Mouse (Mus musculus) CH12.LX (cell line): Measurements from ENCODE around the gene Arl4c. TPM values are rescaled to one million over a fixed set of nuclear protein-coding genes. Genes with fewer than 3 reads are reported as not detected.

ENCODE experiments used
- DNase-seq: peaks from one replicate; pipeline ENCODE4 v3.0.0-alpha.2; 2013; ENCODE audit errors: extremely low read depth
- H3K27ac ChIP-seq: 2 replicates; pipeline ENCODE4 v1.5.1; 2012; ENCODE audit warnings: low read depth, mild to moderate bottlenecking, control low read depth, moderate library complexity; ENCODE audit not compliant: insufficient read depth
- H3K27me3 ChIP-seq: replicated peaks from 2 replicates; pipeline ENCODE3; 2012; ENCODE audit warnings: inconsistent platforms
- H3K36me3 ChIP-seq, 2 experiments: replicated peaks in 1 of 2; 2 replicates each; pipeline versions ENCODE3 to v1.6.1; 2012; ENCODE audit warnings: inconsistent platforms in 1 of 2, low read length in 1 of 2, mild to moderate bottlenecking in 1 of 2, mixed read lengths in 1 of 2, moderate library complexity in 1 of 2; ENCODE audit not compliant: control insufficient read depth in 1 of 2, insufficient read depth in 1 of 2
- H3K4me1 ChIP-seq, 2 experiments: 2 replicates each; pipeline ENCODE4 v1.6.1; 2012; ENCODE audit warnings: inconsistent platforms in 1 of 2, moderate library complexity in 1 of 2; ENCODE audit not compliant: insufficient read depth in 2 of 2, control insufficient read depth in 1 of 2
- H3K4me2 ChIP-seq: 2 replicates; pipeline ENCODE4 v1.6.1; 2012; ENCODE audit warnings: low read depth, mild to moderate bottlenecking, control low read depth; ENCODE audit not compliant: poor library complexity, insufficient read depth, severe bottlenecking
- H3K4me3 ChIP-seq, 3 experiments: fragments of 150-350 bp in 1 of 3; sonication (generic) in 1 of 3; replicated peaks in 1 of 3; 2 replicates each; pipeline versions ENCODE3 to v1.5.1; 2011 to 2012; ENCODE audit warnings: low read depth in 2 of 3, low read length in 2 of 3, mild to moderate bottlenecking in 2 of 3, moderate library complexity in 2 of 3, control low read depth in 1 of 3, improper control_type of control experiment in 1 of 3, inconsistent platforms in 1 of 3, mixed read lengths in 1 of 3; ENCODE audit not compliant: poor library complexity in 1 of 3
- H3K79me2 ChIP-seq: replicated peaks from 2 replicates; pipeline ENCODE4 v1.6.1; 2012; ENCODE audit warnings: mild to moderate bottlenecking, moderate library complexity; ENCODE audit not compliant: control insufficient read depth, poor library complexity, insufficient read depth, severe bottlenecking; ENCODE audit errors: extremely low read depth
- H3K9ac ChIP-seq: 2 replicates; pipeline ENCODE4 v1.6.1; 2012; ENCODE audit warnings: low read depth, mild to moderate bottlenecking, control low read depth, moderate library complexity; ENCODE audit not compliant: insufficient read depth
- H3K9me3 ChIP-seq: replicated peaks from 2 replicates; pipeline ENCODE3; 2012; ENCODE audit warnings: low read length, inconsistent platforms, mixed read lengths
- BHLHE40 ChIP-seq: IDR thresholded peaks from 2 replicates; pipeline ENCODE4 v1.6.1; 2011; ENCODE audit warnings: mild to moderate bottlenecking, low read depth, low read length, improper control_type of control experiment
- CHD2 ChIP-seq: IDR thresholded peaks from 2 replicates; pipeline ENCODE4 v1.6.1; 2011; ENCODE audit warnings: low read length, improper control_type of control experiment
- CTCF ChIP-seq, 2 experiments: IDR thresholded peaks in 1 of 2; conservative IDR thresholded peaks in 1 of 2; 2 replicates each; pipeline ENCODE4 v1.5.1; 2011 to 2012; ENCODE audit warnings: low read depth in 2 of 2, low read length in 2 of 2, improper control_type of control experiment in 1 of 2, inconsistent platforms in 1 of 2, mild to moderate bottlenecking in 1 of 2, moderate library complexity in 1 of 2
- EP300 ChIP-seq: IDR thresholded peaks from 2 replicates; pipeline ENCODE4 v1.6.1; 2011; ENCODE audit warnings: low read length, improper control_type of control experiment
- ETS1 ChIP-seq: conservative IDR thresholded peaks from 2 replicates; pipeline ENCODE4 v1.6.1; 2012; ENCODE audit warnings: low read depth, mild to moderate bottlenecking, inconsistent platforms, low read length, improper control_type of control experiment, moderate library complexity
- GABPA ChIP-seq: IDR thresholded peaks from 2 replicates; pipeline ENCODE4 v1.6.1; 2012; ENCODE audit warnings: low read depth, low read length, improper control_type of control experiment, inconsistent platforms; ENCODE audit not compliant: insufficient replicate concordance
- JUND ChIP-seq: conservative IDR thresholded peaks from 2 replicates; pipeline ENCODE4 v1.6.1; 2011; ENCODE audit warnings: low read depth, low read length, improper control_type of control experiment
- KAT2A ChIP-seq: IDR thresholded peaks from 2 replicates; pipeline ENCODE4 v1.6.1; 2012; ENCODE audit warnings: low read length, improper control_type of control experiment, inconsistent platforms; ENCODE audit not compliant: insufficient replicate concordance
- MAX ChIP-seq: IDR thresholded peaks from 2 replicates; pipeline ENCODE4 v1.6.1; 2011; ENCODE audit warnings: low read length, improper control_type of control experiment
- MAZ ChIP-seq: IDR thresholded peaks from 2 replicates; pipeline ENCODE4 v1.6.1; 2012; ENCODE audit warnings: low read depth, mild to moderate bottlenecking, inconsistent platforms, low read length, improper control_type of control experiment, moderate library complexity
- MEF2A ChIP-seq: IDR thresholded peaks from 2 replicates; pipeline ENCODE4 v1.6.1; 2014; ENCODE audit warnings: low read depth, mild to moderate bottlenecking, inconsistent platforms, low read length, improper control_type of control experiment, borderline replicate concordance
- MXI1 ChIP-seq: IDR thresholded peaks from 2 replicates; pipeline ENCODE4 v1.6.1; 2011; ENCODE audit warnings: mild to moderate bottlenecking, low read depth, low read length, improper control_type of control experiment
- MYC ChIP-seq: IDR thresholded peaks from 2 replicates; pipeline ENCODE4 v1.6.1; 2011; ENCODE audit warnings: low read depth, mild to moderate bottlenecking, improper control_type of control experiment, low read length
- NELFE ChIP-seq: IDR thresholded peaks from 2 replicates; pipeline ENCODE4 v1.6.1; 2011; ENCODE audit warnings: low read depth, low read length, improper control_type of control experiment
- PAX5 ChIP-seq: IDR thresholded peaks from 2 replicates; pipeline ENCODE4 v1.6.1; 2012; ENCODE audit warnings: low read length, inconsistent platforms, mixed read lengths
- RCOR1 ChIP-seq: conservative IDR thresholded peaks from 2 replicates; pipeline ENCODE4 v1.6.1; 2012; ENCODE audit warnings: low read depth, mild to moderate bottlenecking, inconsistent platforms, low read length, improper control_type of control experiment
- TBP ChIP-seq: conservative IDR thresholded peaks from 2 replicates; pipeline ENCODE4 v1.6.1; 2011; ENCODE audit warnings: low read depth, low read length, improper control_type of control experiment
- TCF12 ChIP-seq: IDR thresholded peaks from 2 replicates; pipeline ENCODE4 v1.6.1; 2014; ENCODE audit warnings: low read depth, mild to moderate bottlenecking, inconsistent platforms, low read length, improper control_type of control experiment
- USF1 ChIP-seq: IDR thresholded peaks from 2 replicates; pipeline ENCODE4 v1.6.1; 2014; ENCODE audit warnings: low read depth, mild to moderate bottlenecking, inconsistent platforms, low read length, improper control_type of control experiment
- USF2 ChIP-seq: conservative IDR thresholded peaks from 2 replicates; pipeline ENCODE4 v1.6.1; 2011; ENCODE audit warnings: low read depth, low read length, improper control_type of control experiment
- ZKSCAN1 ChIP-seq: IDR thresholded peaks from 2 replicates; pipeline ENCODE4 v1.6.1; 2012; ENCODE audit warnings: low read depth, inconsistent platforms, low read length, improper control_type of control experiment, borderline replicate concordance
- dilution Hi-C: fragments of 300-500 bp; cut with MboI; formaldehyde crosslinking; loops from 2 replicates; pipeline ENCODE4 v1.14.3; 2020; ENCODE audit warnings: low sequenced_read_pairs; ENCODE audit not compliant: extremely low pct_unique_long_range_greater_than_20kb, extremely low pct_ligation_motif_present
- in situ Hi-C: fragments of 300-500 bp; cut with MboI; formaldehyde crosslinking; loops from 3 replicates; pipeline ENCODE4 v1.14.3; 2019; ENCODE audit warnings: low sequenced_read_pairs, low pct_ligation_motif_present, low pct_unique_long_range_greater_than_20kb, mixed read lengths
- polyA plus RNA-seq: library from polyadenylated mRNA; unstranded; fragments of >175 nt; gene quantifications from 2 replicates; pipeline ENCODE4 v1.2.1, GENCODE M21; 2012; ENCODE audit warnings: low read depth; ENCODE audit not compliant: insufficient read length
- total RNA-seq, 2 experiments: library from RNA; depleted of rRNA; stranded (reverse); fragments of 300-350 nt in 1 of 2; fragments of >200 nt in 1 of 2; gene quantifications; 2 replicates each; pipeline ENCODE4 v1.2.3; 2012 to 2014

The Arl4c gene
- total and polyA plus RNA-seq, 3 experiments = 25.8 to 33.9 (median 31.6) TPM

DNA sequence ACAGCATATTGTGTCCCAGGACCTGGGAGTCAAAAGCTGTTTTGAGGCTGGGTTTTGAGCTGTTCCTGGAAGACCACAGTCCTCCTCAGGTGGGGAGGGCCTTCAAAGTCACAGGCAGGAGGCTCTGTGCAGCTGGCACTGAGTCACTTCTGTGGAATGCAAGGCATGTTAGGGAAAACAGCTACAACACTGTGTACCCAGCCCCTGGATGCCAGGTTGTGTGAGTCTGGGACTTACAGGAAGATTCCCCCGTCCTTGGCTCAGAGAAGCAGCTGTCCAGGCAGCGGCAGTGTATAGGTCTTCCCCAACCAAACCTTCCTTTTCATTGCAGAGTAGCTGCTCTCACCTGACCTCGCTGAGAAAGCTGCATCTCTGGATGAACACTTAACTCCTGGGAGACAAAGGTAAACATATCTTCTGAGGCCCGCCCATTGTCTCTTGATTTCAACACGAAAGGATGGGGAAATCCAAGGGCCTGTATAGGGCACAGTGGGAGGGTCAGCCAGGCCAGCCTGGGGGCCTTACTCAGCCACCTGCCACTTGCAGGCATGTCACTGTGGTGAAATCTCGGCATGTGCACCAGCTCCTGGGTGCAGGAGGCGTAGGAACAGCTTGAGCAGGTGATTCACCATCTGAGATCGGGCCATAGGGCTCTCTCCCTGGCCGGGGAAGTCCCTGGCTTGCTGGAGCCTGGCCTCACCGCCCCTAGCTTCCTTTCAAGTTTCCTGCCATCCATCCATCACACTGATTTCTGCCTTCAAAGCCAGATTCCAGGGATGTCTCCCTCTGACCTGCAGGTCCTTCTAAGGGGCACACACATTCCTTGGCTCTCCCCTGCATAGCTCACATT, 62.4 kb downstream of the Arl4c start:
- in situ Hi-C loops = loop anchor here (5.0 to 10.0 kb wide), 2 partner anchors 77 to 165 kb away; no protein-coding TSS in a partner anchor
- H3K79me2 ChIP-seq = no peaks in the 10 kb centered on the region
- peak overlapping the region in 2 of 3 experiments; percentile 13 to 41 for H3K4me3 ChIP-seq
- dilution Hi-C loops = no loop called here
- no peaks in the 10 kb centered on the region for H3K36me3 ChIP-seq
- peak overlapping the region; percentile 81 for H3K27ac ChIP-seq
- H3K27me3 ChIP-seq = no peaks in the 10 kb centered on the region
- peak; percentile 63 for DNase-seq
- TF ChIP-seq MAX = peak; percentile 35; the same call in 1 of the 2 replicates
- TF ChIP-seq MEF2A = peak; percentile 57
- TF ChIP-seq ETS1 = peak; percentile 94
- TF ChIP-seq CTCF (conservative IDR thresholded peaks at IDR 0.05 in 1 of 2, IDR thresholded peaks at IDR 0.05 in 1 of 2; ENCODE audit: low read depth in 2 of 2, low read length in 2 of 2) = no peak
- peak; percentile 96 for TF ChIP-seq BHLHE40
- no peak for TF ChIP-seq USF1
- no peak for TF ChIP-seq CHD2
- no peak for TF ChIP-seq GABPA
- 0 out of 2 replicates have a peak, but pooled peaks have one; percentile 38 for TF ChIP-seq MXI1
- TF ChIP-seq TCF12 = peak; percentile 97
- TF ChIP-seq MAZ = 0 out of 2 replicates have a peak, but pooled peaks have one; percentile 29
- TF ChIP-seq ZKSCAN1 = no peak
- TF ChIP-seq NELFE = no peak
- TF ChIP-seq TBP = 0 out of 2 replicates have a peak, but pooled peaks have one; percentile 46
- no peak for TF ChIP-seq USF2
- TF ChIP-seq PAX5 = no peak
- TF ChIP-seq RCOR1 = 0 out of 2 replicates have a peak, but pooled peaks have one; percentile 68
- TF ChIP-seq KAT2A = no peak
- TF ChIP-seq JUND = no peak
- TF ChIP-seq MYC = peak; percentile 69; the same call in 1 of the 2 replicates
- peak; percentile 80 for TF ChIP-seq EP300
- peaks cover 10 to 44% of the 10 kb centered on the region in 2 experiments for H3K4me1 ChIP-seq
- peak overlapping the region; percentile 32 for H3K4me2 ChIP-seq
- H3K9ac ChIP-seq = peak overlapping the region; percentile 25; the same call in 1 of the 2 replicates
- H3K9me3 ChIP-seq = peaks cover 35% of the 10 kb centered on the region
